ENCODE assay signal across 21 mouse cellular contexts in genomic region chr11:32582813-32583212, GRCm38 (mm10). TPM values are rescaled to one million over a fixed set of nuclear protein-coding genes. Genes with fewer than 3 reads are reported as not detected.
DNase-seq lines count a peak whose midpoint lies in the region; ATAC-seq lines count a peak whose summit lies in the region.
"Had no signal": no experiment of that assay in that cellular context is flagged by ENCODE, and none has a peak within 500 bp of the region (broad histone marks: within the 10 kb centered on the region; RNA-seq: fewer than 3 reads in every experiment).

No protein-coding gene starts in this region.

- ATAC-seq in limb, embryonic 12.5 days (ENCODE audit: insufficient number of reproducible peaks, insufficient read depth, low FRiP score, low TSS enrichment, low read depth): no peak
- ATAC-seq in megakaryocyte progenitor cell, adult 5-6 weeks (replicated peaks; ENCODE audit: poor library complexity): 0 out of 2 replicates have a peak, but pooled peaks have one; percentile 24
- ATAC-seq in erythroid progenitor cell, adult 5-6 weeks (replicated peaks; ENCODE audit: low FRiP score, poor library complexity, severe bottlenecking): no peak
- no peak for ATAC-seq in hindbrain, embryonic 14.5 days (ENCODE audit: low FRiP score)

- no peaks in the 10 kb centered on the region for H3K9me3 ChIP-seq in limb, embryonic 12.5 days
- H3K9me3 ChIP-seq in limb, embryonic 10.5 days (replicated peaks): no peaks in the 10 kb centered on the region; the same call in 1 of the 2 replicates
- no peaks in the 10 kb centered on the region for H3K9me3 ChIP-seq in hindbrain, embryonic 14.5 days (ENCODE audit: control insufficient read depth, low read length)
- H3K9me3 ChIP-seq: forebrain, embryonic 10.5 days; hindbrain, embryonic 15.5 days; limb, embryonic 15.5 days had no signal

- H3K4me1 ChIP-seq in limb, embryonic 12.5 days (replicated peaks): peaks cover 13% of the 10 kb centered on the region
- peaks cover 7% of the 10 kb centered on the region for H3K4me1 ChIP-seq in limb, embryonic 10.5 days
- H3K4me1 ChIP-seq in hindbrain, embryonic 14.5 days (replicated peaks; ENCODE audit: control insufficient read depth, insufficient read depth, low read length): no peaks in the 10 kb centered on the region
- H3K4me1 ChIP-seq: hindbrain, embryonic 15.5 days had no signal

- no peaks in the 10 kb centered on the region for H3K27me3 ChIP-seq in limb, embryonic 12.5 days
- no peaks in the 10 kb centered on the region for H3K27me3 ChIP-seq in limb, embryonic 10.5 days (ENCODE audit: low read depth, poor library complexity, severe bottlenecking)
- H3K27me3 ChIP-seq in hindbrain, embryonic 14.5 days (ENCODE audit: control insufficient read depth, insufficient read depth, low read length): no peaks in the 10 kb centered on the region
- H3K27me3 ChIP-seq: hindbrain, embryonic 15.5 days; limb, embryonic 15.5 days had no signal

- H3K36me3 ChIP-seq in limb, embryonic 12.5 days: no peaks in the 10 kb centered on the region
- H3K36me3 ChIP-seq in limb, embryonic 10.5 days: no peaks in the 10 kb centered on the region
- H3K36me3 ChIP-seq in hindbrain, embryonic 14.5 days (replicated peaks; ENCODE audit: control insufficient read depth, insufficient read depth): no peaks in the 10 kb centered on the region
- H3K36me3 ChIP-seq: hindbrain, embryonic 15.5 days; limb, embryonic 15.5 days had no signal

- H3K9ac ChIP-seq in limb, embryonic 12.5 days (replicated peaks): no peak overlapping the region
- H3K9ac ChIP-seq in hindbrain, embryonic 14.5 days: no peak overlapping the region
- H3K9ac ChIP-seq: hindbrain, embryonic 15.5 days; limb, embryonic 15.5 days; lung, embryonic 14.5 days had no signal

- no peak for DNase-seq in limb, embryonic 10.5 days (ENCODE audit: low spot score)
- DNase-seq in CD8-positive naive resting alpha-beta T cell, adult 2 months (ENCODE audit: low read depth in 2 of 2, low spot score in 2 of 2): peak; percentile 58 to 77
- peak; percentile 79 for DNase-seq in thymus, postnatal 14 days
- DNase-seq in liver: no peak
- no peak for DNase-seq in hindbrain, embryonic 14.5 days (ENCODE audit: low spot score)
- DNase-seq: cerebellum, adult 9-11 months; gastrocnemius, postnatal 25 days; heart, postnatal 14 days; kidney, adult 11 months; kidney, postnatal 14 days; lung, embryonic 14.5 days; midbrain, embryonic 14.5 days; right cerebral cortex, postnatal 25 days had no signal

- WGBS in limb, embryonic 12.5 days: 64% methylated on average over 5 of the region's 5 CpGs
- WGBS in limb, embryonic 10.5 days: 75% methylated on average over 5 of the region's 5 CpGs
- 70% methylated on average over 5 of the region's 5 CpGs for WGBS in hindbrain, embryonic 14.5 days

- no peak overlapping the region for H3K4me2 ChIP-seq in limb, embryonic 12.5 days
- no peak overlapping the region for H3K4me2 ChIP-seq in hindbrain, embryonic 14.5 days (replicated peaks)
- H3K4me2 ChIP-seq: hindbrain, embryonic 15.5 days; limb, embryonic 15.5 days; lung, embryonic 14.5 days had no signal

- no peak overlapping the region for H3K4me3 ChIP-seq in limb, embryonic 12.5 days (replicated peaks)
- no peak overlapping the region for H3K4me3 ChIP-seq in limb, embryonic 10.5 days
- no peak overlapping the region for H3K4me3 ChIP-seq in hindbrain, embryonic 14.5 days (replicated peaks; ENCODE audit: low read length)
- H3K4me3 ChIP-seq: forebrain, embryonic 10.5 days; hindbrain, embryonic 15.5 days; limb, embryonic 15.5 days had no signal

- H3K27ac ChIP-seq in limb, embryonic 12.5 days: peak overlapping the region; percentile 7; the same call in 1 of the 2 replicates
- H3K27ac ChIP-seq in limb, embryonic 10.5 days: no peak overlapping the region
- no peak overlapping the region for H3K27ac ChIP-seq in hindbrain, embryonic 14.5 days
- H3K27ac ChIP-seq: forebrain, embryonic 10.5 days; hindbrain, embryonic 15.5 days; limb, embryonic 15.5 days; macrophage had no signal

RNA-seq across cellular contexts. Expression of gene Stk10, which starts 49.7 kb away (rescaled TPM):
- polyA plus RNA-seq in limb, embryonic 12.5 days (2016; fragmentation: Nextera tagmentation; extraction: Ambion mirVana): 2.4 and 2.6 TPM in 2 replicates
- polyA plus RNA-seq in limb, embryonic 10.5 days (2016; fragmentation: Nextera tagmentation; extraction: Ambion mirVana): 2.2 and 2.8 TPM in 2 replicates
- 12.8 and 15.8 TPM in 2 replicates for total RNA-seq in megakaryocyte progenitor cell, adult 5-6 weeks (2015)
- total RNA-seq in megakaryocyte progenitor cell, adult 5-6 weeks (2017): 15.7 and 16.8 TPM in 2 replicates
- 14.3 and 15.1 TPM in 2 replicates for total RNA-seq in erythroid progenitor cell, adult 5-6 weeks (2015; ENCODE audit: low replicate concordance)
- 8.3 and 10.0 TPM in 2 replicates for total RNA-seq in erythroid progenitor cell, adult 5-6 weeks (2017; ENCODE audit: low replicate concordance)
- 1.8 and 2.2 TPM in 2 replicates for polyA plus RNA-seq in hindbrain, embryonic 14.5 days (2014; fragmentation: Nextera tagmentation; extraction: Ambion mirVana)

RNA-seq across cellular contexts. Expression of gene Efcab9, which starts 50.9 kb away (rescaled TPM):
- 0.36 and 0.59 TPM in 2 replicates for polyA plus RNA-seq in limb, embryonic 12.5 days (2016; fragmentation: Nextera tagmentation; extraction: Ambion mirVana)
- polyA plus RNA-seq in limb, embryonic 10.5 days (2016; fragmentation: Nextera tagmentation; extraction: Ambion mirVana): 0.38 TPM in 1 of 2 replicates, not detected in the other
- 1.7 TPM in 1 of 2 replicates, not detected in the other for total RNA-seq in megakaryocyte progenitor cell, adult 5-6 weeks (2015)
- total RNA-seq in megakaryocyte progenitor cell, adult 5-6 weeks (2017): 0.50 and 1.2 TPM in 2 replicates
- total RNA-seq in erythroid progenitor cell, adult 5-6 weeks (2015; ENCODE audit: low replicate concordance): not detected in 2 replicates
- not detected in 2 replicates for total RNA-seq in erythroid progenitor cell, adult 5-6 weeks (2017; ENCODE audit: low replicate concordance)
- not detected in 2 replicates for polyA plus RNA-seq in hindbrain, embryonic 14.5 days (2014; fragmentation: Nextera tagmentation; extraction: Ambion mirVana)
- total RNA-seq: left cerebral cortex, postnatal 10 days had no signal
- polyA plus RNA-seq: limb, embryonic 15.5 days; macrophage; midbrain, embryonic 14.5 days had no signal

RNA-seq across cellular contexts. Expression of gene Fbxw11, which starts 59.7 kb away (rescaled TPM):
- 91.0 and 97.5 TPM in 2 replicates for polyA plus RNA-seq in limb, embryonic 12.5 days (2016; fragmentation: Nextera tagmentation; extraction: Ambion mirVana)
- polyA plus RNA-seq in limb, embryonic 10.5 days (2016; fragmentation: Nextera tagmentation; extraction: Ambion mirVana): 77.6 and 96.4 TPM in 2 replicates
- 35.5 and 44.0 TPM in 2 replicates for total RNA-seq in megakaryocyte progenitor cell, adult 5-6 weeks (2015)
- 62.3 and 72.8 TPM in 2 replicates for total RNA-seq in megakaryocyte progenitor cell, adult 5-6 weeks (2017)
- total RNA-seq in erythroid progenitor cell, adult 5-6 weeks (2015; ENCODE audit: low replicate concordance): 8.4 and 16.6 TPM in 2 replicates
- 14.9 and 30.0 TPM in 2 replicates for total RNA-seq in erythroid progenitor cell, adult 5-6 weeks (2017; ENCODE audit: low replicate concordance)
- polyA plus RNA-seq in hindbrain, embryonic 14.5 days (2014; fragmentation: Nextera tagmentation; extraction: Ambion mirVana): 114 and 134 TPM in 2 replicates

Comparison
In these comparisons a context has a peak if more than half of its experiments do, and no peak if none do; other contexts are left out.
1. DNase-seq: peak in CD8-positive naive resting alpha-beta T cell, adult 2 months (2 of 2) and thymus, postnatal 14 days (single experiment); none in limb, embryonic 10.5 days (single experiment), liver (single experiment) and hindbrain, embryonic 14.5 days (single experiment).